Mouse (Mus musculus): ENCODE measurements around the gene Myo16. TPM values are rescaled to one million over a fixed set of nuclear protein-coding genes. Genes with fewer than 3 reads are reported as not detected.

Gene Myo16
- total RNA-seq, 2 experiments from 2014 or later, result 71.4 to 78.7 TPM

- DNase-seq (ENCODE audit: low spot score in 2 of 2), result no peak
Measured at GRCm38 (mm10) chr8:10174841-10175680, 21.4 kb downstream of the Myo16 start.

- DNase-seq (ENCODE audit: low spot score in 2 of 2), result no peak
Measured at GRCm38 (mm10) chr8:10175976-10176375, 22.3 kb downstream of the Myo16 start.

GRCm38 (mm10) chr8:10177131-10177530 is 23.4 kb downstream of the Myo16 start:
- DNase-seq (ENCODE audit: low spot score in 2 of 2), result no peak

DNA sequence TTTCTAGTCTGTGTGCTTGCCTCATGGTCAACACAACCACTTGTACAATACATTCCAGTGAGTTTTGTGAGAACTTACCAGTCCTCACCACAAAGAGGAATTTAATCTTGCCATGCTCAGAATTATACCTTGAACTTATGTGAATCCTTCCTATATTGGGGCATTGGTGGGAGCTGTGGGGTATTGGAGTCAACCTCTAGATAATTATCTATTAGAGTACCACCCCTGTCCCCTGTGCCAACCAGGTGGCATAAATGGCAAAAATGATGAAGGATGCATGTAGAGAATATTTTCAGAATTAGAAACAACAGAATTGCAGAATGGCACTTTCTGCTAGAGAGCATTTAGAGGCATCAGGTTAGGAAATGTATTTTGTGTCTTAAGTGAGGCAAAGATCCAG is 25.3 kb downstream of the Myo16 start:
- DNase-seq (ENCODE audit: low spot score in 2 of 2), result no peak

DNA sequence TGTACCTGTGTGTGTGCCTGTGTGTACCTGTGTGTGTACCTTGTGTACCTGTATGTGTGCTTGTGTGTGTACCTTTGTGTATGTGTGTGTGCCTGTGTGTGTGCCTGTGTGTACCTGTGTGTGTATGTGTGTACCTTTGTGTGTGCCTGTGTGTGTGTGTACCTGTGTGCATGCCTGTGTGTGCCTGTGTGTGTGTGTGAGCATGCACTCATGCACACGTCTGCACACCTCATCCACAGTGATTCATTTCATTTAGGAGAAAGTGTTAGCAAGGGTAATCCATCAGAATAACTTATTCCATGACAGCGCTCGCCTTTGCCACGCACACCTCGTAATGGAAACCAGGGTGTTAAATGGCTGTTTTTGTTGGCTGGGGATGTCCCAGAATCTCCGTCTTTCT is 36.9 kb downstream of the Myo16 start:
- DNase-seq (ENCODE audit: low spot score in 2 of 2), result no peak

- peak; percentile 46 to 68 for DNase-seq (ENCODE audit: low spot score in 2 of 2)
Measured at GRCm38 (mm10) chr8:10198164-10198563, 44.5 kb downstream of the Myo16 start.

GRCm38 (mm10) chr8:10199301-10199700 is 45.6 kb downstream of the Myo16 start:
- peak; percentile 33 to 37 for DNase-seq (ENCODE audit: low spot score in 2 of 2)

DNA sequence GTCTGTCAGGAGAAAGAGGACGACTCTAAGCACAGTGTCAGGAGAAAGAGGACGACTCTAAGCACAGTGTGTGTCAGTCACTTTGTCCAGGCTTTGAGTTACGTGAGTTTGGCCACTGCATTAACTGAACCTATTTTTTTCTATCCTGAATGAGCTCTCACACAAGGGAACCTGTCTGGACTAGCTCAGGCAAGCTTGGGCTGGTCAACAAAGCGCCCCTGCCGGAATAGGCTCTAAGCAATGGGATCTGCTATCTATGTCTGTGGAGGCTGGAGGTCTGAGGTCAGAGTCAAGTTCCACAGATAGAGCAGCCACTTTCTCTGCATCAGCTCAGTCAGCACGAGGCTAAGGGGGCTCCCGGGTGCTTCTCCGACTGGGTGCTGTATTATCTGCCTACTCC is 46.3 kb downstream of the Myo16 start:
- DNase-seq (ENCODE audit: low spot score in 2 of 2), result no peak

DNA sequence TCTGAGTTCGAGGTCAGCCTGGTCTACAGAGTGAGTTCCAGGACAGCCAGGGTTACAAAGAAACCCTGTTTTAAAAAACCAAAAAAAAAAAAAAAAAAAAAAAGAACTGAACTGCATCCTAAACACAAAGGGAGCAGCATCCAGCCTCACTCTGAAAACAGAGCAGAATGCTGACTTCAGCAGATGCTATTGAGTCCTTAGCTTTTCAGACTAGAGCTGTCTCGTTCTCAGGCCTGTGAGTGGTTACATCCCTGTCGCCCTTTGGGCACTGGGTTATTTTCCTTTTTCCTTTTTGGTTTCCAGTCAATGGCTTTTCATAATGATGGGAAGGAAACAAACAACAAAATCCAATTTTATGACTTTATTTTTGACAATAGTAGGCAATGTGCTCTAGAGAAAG is 61.3 kb downstream of the Myo16 start:
- no peak for DNase-seq (ENCODE audit: low spot score in 2 of 2)

DNA sequence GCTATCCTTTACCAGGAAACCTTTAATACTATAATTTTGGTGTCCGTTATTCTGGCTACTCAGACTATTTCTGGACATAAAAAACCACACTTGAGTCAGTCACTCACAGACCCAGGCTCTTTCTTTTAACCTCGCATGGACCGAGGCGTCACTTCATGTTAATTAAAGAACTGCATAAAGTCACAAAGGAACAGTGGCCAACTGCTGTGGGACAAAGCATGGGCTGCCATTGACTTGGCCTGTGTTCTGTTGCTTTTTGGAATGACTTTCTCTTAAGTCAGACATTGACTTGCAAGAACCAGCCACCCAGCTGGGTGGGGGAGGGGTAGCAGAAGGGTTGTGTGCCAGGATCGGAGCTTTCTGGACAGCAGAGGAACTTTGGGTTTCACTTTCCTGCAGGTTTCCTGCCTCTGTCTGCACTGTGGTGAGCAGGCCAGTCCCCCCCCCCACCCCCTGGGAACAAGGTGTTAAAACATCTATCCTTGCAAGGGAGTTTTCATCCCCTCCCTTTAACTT is 66.1 kb downstream of the Myo16 start:
- DNase-seq (ENCODE audit: low spot score in 2 of 2), result no peak

DNA sequence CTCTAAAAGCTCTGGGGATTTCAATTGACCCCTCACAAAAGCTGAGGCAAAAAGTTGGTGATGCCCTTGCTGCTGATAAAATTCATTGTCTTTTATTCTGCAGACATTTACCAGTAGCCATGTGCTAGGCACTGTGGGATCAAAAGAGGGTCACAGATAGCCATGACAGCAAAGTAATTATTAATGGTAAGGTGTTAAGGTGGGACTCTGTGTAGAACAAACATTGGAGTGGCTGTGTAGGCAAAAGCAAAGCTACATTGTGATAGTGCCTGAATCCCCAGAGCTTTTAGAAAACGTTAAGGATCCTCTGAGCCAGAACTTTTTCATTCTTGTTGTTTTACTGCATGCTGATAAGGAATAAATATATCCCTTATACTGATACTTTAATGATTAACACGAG is 69.1 kb downstream of the Myo16 start:
- no peak for DNase-seq (ENCODE audit: low spot score in 2 of 2)

GRCm38 (mm10) chr8:10223528-10224194 is 70.0 kb downstream of the Myo16 start:
- DNase-seq (ENCODE audit: low spot score in 2 of 2), result no peak

DNA sequence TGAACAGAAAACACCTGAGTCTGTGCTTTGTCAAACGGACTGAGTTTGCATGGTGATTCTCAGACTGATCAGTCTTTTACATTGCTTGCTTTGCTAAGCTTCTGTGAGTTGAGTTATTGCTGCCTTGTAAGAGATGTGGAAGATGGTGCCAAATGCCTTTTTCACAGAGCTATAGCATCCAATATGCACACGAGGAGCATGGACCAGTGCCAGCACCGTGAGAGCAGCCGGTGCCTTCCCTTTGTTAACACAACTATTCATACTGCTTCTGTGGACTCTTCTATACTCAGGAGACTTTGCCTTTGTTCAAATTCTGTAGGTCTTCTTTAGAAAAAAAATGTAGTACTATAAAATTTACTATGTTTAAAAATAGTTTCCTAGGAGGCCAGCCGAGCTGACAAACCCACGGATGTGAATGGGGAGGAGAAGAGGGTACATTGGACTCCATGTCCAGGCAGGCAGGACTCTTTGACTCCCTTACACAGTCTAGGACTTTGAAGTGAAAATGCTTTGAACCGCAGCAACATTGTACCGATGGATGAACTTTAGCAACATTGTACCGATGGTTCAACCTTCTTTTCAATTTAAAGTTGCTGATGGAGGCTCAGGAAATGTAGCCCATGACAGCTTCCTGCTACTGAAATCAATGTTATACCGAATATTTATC is 70.7 kb downstream of the Myo16 start:
- no peak for DNase-seq (ENCODE audit: low spot score in 2 of 2)

GRCm38 (mm10) chr8:10225018-10225417 is 71.3 kb downstream of the Myo16 start:
- DNase-seq (ENCODE audit: low spot score in 2 of 2), result no peak

DNA sequence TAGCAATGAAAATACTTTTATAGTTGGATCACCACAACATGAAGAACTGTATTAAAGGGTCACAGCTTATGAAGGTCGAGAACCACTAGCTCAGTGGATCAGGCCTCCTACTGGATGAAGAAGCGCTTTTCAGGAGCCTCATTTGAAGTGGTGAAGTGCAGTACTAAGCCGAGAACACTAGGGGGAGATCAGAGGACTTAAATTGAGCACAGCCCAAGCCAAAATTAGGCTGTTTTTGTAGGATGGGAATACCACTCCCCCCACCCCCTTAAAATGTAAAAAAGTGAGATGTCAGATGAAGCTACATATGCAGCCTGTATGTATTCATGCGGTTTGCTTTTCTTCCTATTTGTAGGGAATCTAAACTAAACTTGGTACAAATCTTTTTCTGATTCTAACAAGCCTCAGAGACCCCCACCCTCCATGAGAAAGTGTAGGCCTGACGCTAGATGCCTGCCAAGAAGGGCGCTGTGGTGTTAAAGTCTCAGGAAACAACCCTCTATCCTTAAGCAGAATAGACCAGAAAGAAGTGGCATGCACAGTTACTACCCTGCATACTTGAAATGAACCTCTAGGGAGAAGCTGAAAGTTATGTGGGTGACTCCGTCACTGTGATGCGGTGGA is 77.1 kb downstream of the Myo16 start:
- peak; percentile 52 to 63 for DNase-seq (ENCODE audit: low spot score in 2 of 2)

DNA sequence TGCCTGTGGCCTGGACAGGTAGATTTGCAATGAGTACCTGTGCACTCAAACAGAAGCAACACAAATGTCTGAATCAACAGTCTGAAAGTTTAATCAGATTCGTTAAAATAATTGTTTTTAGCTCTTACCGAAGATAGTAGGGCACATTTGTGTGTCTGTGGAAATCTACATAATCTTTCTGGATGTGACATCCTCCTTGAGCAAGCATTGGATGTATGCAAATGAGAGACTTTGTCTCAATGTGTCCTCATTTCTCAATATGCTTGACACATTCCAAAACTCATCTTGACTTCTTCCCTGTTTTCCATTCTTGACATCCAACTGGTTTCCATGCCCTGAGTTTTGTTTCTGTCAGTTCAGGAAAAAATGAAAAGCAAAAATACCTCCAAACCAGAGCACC is 80.8 kb downstream of the Myo16 start:
- no peak for DNase-seq (ENCODE audit: low spot score in 2 of 2)

- no peak for DNase-seq (ENCODE audit: low spot score in 2 of 2)
Measured at GRCm38 (mm10) chr8:10243344-10243743, 89.6 kb downstream of the Myo16 start.

- peak in 1 of 2 experiments; percentile 14 for DNase-seq (ENCODE audit: low spot score in 2 of 2)
Measured at GRCm38 (mm10) chr8:10249156-10249555, 95.4 kb downstream of the Myo16 start.

- no peak for DNase-seq (ENCODE audit: low spot score in 2 of 2)
Measured at GRCm38 (mm10) chr8:10255741-10256140, 102.0 kb downstream of the Myo16 start.

- DNase-seq (ENCODE audit: low spot score in 2 of 2), result no peak
Measured at GRCm38 (mm10) chr8:10256563-10256962, 102.9 kb downstream of the Myo16 start.

DNA sequence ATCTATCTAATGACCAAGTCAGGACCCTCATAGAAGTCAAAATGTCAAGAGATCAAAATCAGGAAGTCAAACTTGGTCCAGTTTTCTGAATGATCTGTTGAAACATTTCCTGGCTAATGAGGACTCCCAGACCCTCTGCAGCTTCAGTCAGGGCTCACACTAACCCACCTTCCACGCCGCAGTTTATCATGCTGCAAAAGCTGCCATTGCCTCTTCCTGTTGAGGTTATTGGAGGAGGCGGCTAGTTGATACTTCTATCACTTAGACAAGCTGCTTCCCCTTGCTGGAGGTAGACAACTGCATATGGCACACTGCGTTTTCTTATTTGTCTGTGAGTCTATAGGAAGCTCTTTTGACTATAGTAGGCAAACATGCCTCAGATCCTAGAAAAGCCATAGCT is 116.4 kb downstream of the Myo16 start:
- DNase-seq (ENCODE audit: low spot score in 2 of 2), result no peak
